Mouse (Mus musculus) midbrain, postnatal 0 days (tissue): Measurements from ENCODE around the gene Abcg1. TPM values are rescaled to one million over a fixed set of nuclear protein-coding genes. Genes with fewer than 3 reads are reported as not detected.

Source experiments
- ATAC-seq: fragments of 200-750 bp; cut with Nextera tagmentation; 2 replicates; pipeline ENCODE4 v1.8.0; 2017; ENCODE audit warnings: moderate number of reproducible peaks, mild to moderate bottlenecking, moderate TSS enrichment, moderate library complexity; ENCODE audit not compliant: low FRiP score
- DNase-seq: peaks from one replicate; pipeline ENCODE4 v3.0.0-alpha.2; 2015; ENCODE audit warnings: low spot score
- H3K27ac ChIP-seq: fragments of 300-500 bp; sonication (generic); 2 replicates; pipeline ENCODE4 v1.5.1; 2014; ENCODE audit warnings: low read depth, mild to moderate bottlenecking, low read length, mixed read lengths
- H3K27me3 ChIP-seq: fragments of 300-500 bp; sonication (generic); 2 replicates; pipeline ENCODE4 v1.6.1; 2014; ENCODE audit warnings: low read length, control low read depth, mixed read lengths; ENCODE audit not compliant: insufficient read depth
- H3K36me3 ChIP-seq: fragments of 300-500 bp; sonication (generic); 2 replicates; pipeline ENCODE4 v1.6.1; 2014; ENCODE audit warnings: low read length, control low read depth, mixed read lengths; ENCODE audit not compliant: insufficient read depth
- H3K4me1 ChIP-seq: fragments of 300-500 bp; sonication (generic); 2 replicates; pipeline ENCODE4 v1.6.1; 2014; ENCODE audit warnings: mild to moderate bottlenecking, control low read depth, antibody characterized with exemption, low read length, mixed read lengths; ENCODE audit not compliant: insufficient read depth
- H3K4me2 ChIP-seq: fragments of 300-500 bp; sonication (generic); 2 replicates; pipeline ENCODE4 v1.6.1; 2014; ENCODE audit warnings: low read depth, mild to moderate bottlenecking, low read length, mixed read lengths; ENCODE audit not compliant: poor library complexity, severe bottlenecking
- H3K4me3 ChIP-seq: fragments of 300-500 bp; sonication (generic); 2 replicates; pipeline ENCODE4 v1.5.1; 2014; ENCODE audit warnings: low read depth, mild to moderate bottlenecking, low read length, moderate library complexity
- H3K9ac ChIP-seq: fragments of 300-500 bp; sonication (generic); replicated peaks from 2 replicates; pipeline ENCODE4 v1.6.1; 2014; ENCODE audit warnings: mild to moderate bottlenecking, low read length, moderate library complexity, mixed read lengths; ENCODE audit not compliant: poor library complexity, severe bottlenecking
- H3K9me3 ChIP-seq: fragments of 300-500 bp; sonication (generic); 2 replicates; pipeline ENCODE4 v1.6.1; 2016; ENCODE audit warnings: low read length, control low read depth
- CTCF ChIP-seq: IDR thresholded peaks from 2 replicates; pipeline ENCODE4 v1.5.1; 2016; ENCODE audit warnings: antibody characterized with exemption, mild to moderate bottlenecking
- WGBS: fragments of 180-500 bp; shearing (Covaris S2); extraction: QIAGEN DNeasy Blood & Tissue Kit; methylation state at CpG from one replicate; pipeline ENCODE4 v1.1.7; 2014; 5-methylcytosine and 5-hydroxymethylcytosine counted together
- polyA plus RNA-seq: library from polyadenylated mRNA; unstranded; fragments of >200 nt; fragmentation: Nextera tagmentation; extraction: Ambion mirVana; gene quantifications from 2 replicates; pipeline ENCODE4 v1.2.1, GENCODE M21; 2015
- total RNA-seq: library from RNA; depleted of rRNA; stranded (reverse); fragments of >200 nt; gene quantifications from 2 replicates; pipeline ENCODE4 v1.2.3, GENCODE M21; 2014

Gene Abcg1
- total and polyA plus RNA-seq, 2 experiments from 2014 or later = 20.7 to 38.7 TPM

GRCm38 (mm10) chr17:31020078-31020477 lies 37.4 kb upstream of the Abcg1 start:
- 80% methylated on average over 2 of the region's 2 CpGs for WGBS
- ATAC-seq (no peak), DNase-seq (no peak)
- TF ChIP-seq CTCF = no peak
- H3K36me3 ChIP-seq = no peaks in the 10 kb centered on the region
- no peak overlapping the region for H3K4me3 ChIP-seq
- H3K27ac ChIP-seq = no peak overlapping the region
- H3K27me3 ChIP-seq = no peaks in the 10 kb centered on the region
- H3K9me3 ChIP-seq = 0 out of 2 replicates have a peak, but pooled peaks cover 6% of the 10 kb centered on the region
- no peak overlapping the region for H3K4me2 ChIP-seq
- H3K4me1 ChIP-seq = 0 out of 2 replicates have a peak, but pooled peaks cover 3% of the 10 kb centered on the region
- H3K9ac ChIP-seq = no peak overlapping the region

- TF ChIP-seq CTCF = no peak
- 91% methylated on average over 8 of the region's 8 CpGs for WGBS
- no peak for ATAC-seq
- Histone ChIP-seq H3K9me3 (0 out of 2 replicates have a peak, but pooled peaks cover 5% of the 10 kb centered on the region), H3K36me3 (no peaks in the 10 kb centered on the region), H3K4me2 (no peak overlapping the region), H3K4me3 (no peak overlapping the region), H3K9ac (no peak overlapping the region), H3K27me3 (no peaks in the 10 kb centered on the region), H3K4me1 (0 out of 2 replicates have a peak, but pooled peaks cover 3% of the 10 kb centered on the region), H3K27ac (no peak overlapping the region)
- DNase-seq = no peak
Measured at GRCm38 (mm10) chr17:31021276-31021675, 36.2 kb upstream of the Abcg1 start.

GRCm38 (mm10) chr17:31024125-31024781 lies 33.2 kb upstream of the Abcg1 start:
- ATAC-seq (no peak), DNase-seq (no peak)
- Histone ChIP-seq H3K27ac (no peak overlapping the region), H3K4me3 (no peak overlapping the region), H3K9ac (no peak overlapping the region), H3K4me2 (no peak overlapping the region), H3K4me1 (no peaks in the 10 kb centered on the region), H3K36me3 (no peaks in the 10 kb centered on the region), H3K9me3 (0 out of 2 replicates have a peak, but pooled peaks cover 3% of the 10 kb centered on the region), H3K27me3 (no peaks in the 10 kb centered on the region)
- 75% methylated on average over 7 of the region's 7 CpGs for WGBS
- no peak for TF ChIP-seq CTCF

DNA sequence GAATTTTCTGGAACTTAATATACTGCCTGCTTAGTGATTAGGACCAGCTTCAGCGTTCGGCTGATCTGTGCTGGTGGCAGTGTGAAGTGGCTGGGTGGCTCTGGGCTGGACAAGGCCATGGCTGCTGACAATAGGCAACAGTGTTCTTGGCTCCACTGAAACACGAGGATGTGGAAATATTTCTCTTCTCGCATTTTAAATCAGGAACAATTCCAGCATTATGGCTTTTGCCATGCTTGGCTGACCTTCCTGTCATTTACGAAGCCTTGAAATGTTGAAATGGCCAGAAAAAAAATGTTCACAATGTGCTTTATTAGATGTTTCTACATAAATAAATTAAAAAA lies 32.7 kb upstream of the Abcg1 start:
- no peaks in the 10 kb centered on the region for H3K4me1 ChIP-seq
- H3K27ac ChIP-seq = no peak overlapping the region
- TF ChIP-seq CTCF = no peak
- no peak overlapping the region for H3K4me2 ChIP-seq
- H3K27me3 ChIP-seq = no peaks in the 10 kb centered on the region
- no peak for ATAC-seq
- no peak for DNase-seq
- 0 out of 2 replicates have a peak, but pooled peaks cover 3% of the 10 kb centered on the region for H3K9me3 ChIP-seq
- WGBS = 73% methylated on average over 5 of the region's 5 CpGs
- no peak overlapping the region for H3K4me3 ChIP-seq
- no peak overlapping the region for H3K9ac ChIP-seq
- H3K36me3 ChIP-seq = no peaks in the 10 kb centered on the region

DNA sequence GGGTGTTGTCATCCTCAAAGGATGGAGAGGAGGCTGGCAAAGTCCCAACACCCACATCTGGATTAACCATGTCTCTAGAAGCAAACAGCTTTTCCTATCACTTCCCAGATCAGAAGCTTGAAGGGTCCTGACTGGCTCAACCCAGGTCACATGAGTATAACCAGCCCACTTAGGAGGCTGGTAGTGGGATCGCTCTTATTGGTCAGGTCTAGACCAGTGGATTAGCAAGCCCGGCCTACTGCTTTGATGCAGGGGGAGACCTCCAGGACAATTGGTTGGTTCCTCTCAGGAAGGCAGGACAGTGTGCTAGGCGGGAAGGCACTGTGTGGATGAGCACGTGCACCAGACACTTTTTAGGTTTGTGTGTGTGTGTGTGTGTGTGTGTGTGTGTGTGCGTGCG lies 30.5 kb upstream of the Abcg1 start:
- ATAC-seq (no peak), DNase-seq (no peak)
- no peak overlapping the region for H3K4me3 ChIP-seq
- no peak overlapping the region for H3K9ac ChIP-seq
- 0 out of 2 replicates have a peak, but pooled peaks cover 3% of the 10 kb centered on the region for H3K9me3 ChIP-seq
- H3K36me3 ChIP-seq = no peaks in the 10 kb centered on the region
- no peak for TF ChIP-seq CTCF
- 78% methylated on average over 6 of the region's 6 CpGs for WGBS
- H3K4me1 ChIP-seq = no peaks in the 10 kb centered on the region
- no peaks in the 10 kb centered on the region for H3K27me3 ChIP-seq
- no peak overlapping the region for H3K4me2 ChIP-seq
- no peak overlapping the region for H3K27ac ChIP-seq

DNA sequence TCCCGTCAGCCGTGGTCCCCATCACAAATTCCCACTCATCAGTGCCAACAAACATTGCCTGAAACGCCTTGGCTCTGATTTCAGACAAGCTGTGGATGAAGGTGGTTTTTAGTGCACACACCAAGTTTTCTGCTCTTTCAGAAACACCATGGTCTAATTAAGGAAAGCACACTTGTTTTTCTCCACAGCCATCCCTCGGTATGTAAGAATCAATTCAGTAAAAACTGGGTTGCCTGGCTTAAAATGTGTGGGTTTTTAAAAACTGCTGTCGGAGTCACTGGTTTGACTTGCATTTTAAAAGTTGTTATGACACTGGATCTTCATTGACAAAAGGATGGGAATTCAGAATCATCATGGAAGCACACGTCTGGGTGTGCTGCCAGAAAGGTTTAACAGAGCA lies 29.8 kb upstream of the Abcg1 start:
- no peak overlapping the region for H3K4me2 ChIP-seq
- no peak overlapping the region for H3K27ac ChIP-seq
- no peak for DNase-seq
- no peaks in the 10 kb centered on the region for H3K36me3 ChIP-seq
- no peak for TF ChIP-seq CTCF
- 85% methylated on average over 6 of the region's 6 CpGs for WGBS
- no peaks in the 10 kb centered on the region for H3K27me3 ChIP-seq
- no peak for ATAC-seq
- H3K9me3 ChIP-seq = 0 out of 2 replicates have a peak, but pooled peaks cover 3% of the 10 kb centered on the region
- no peak overlapping the region for H3K4me3 ChIP-seq
- no peak overlapping the region for H3K9ac ChIP-seq
- H3K4me1 ChIP-seq = no peaks in the 10 kb centered on the region
